Mouse (Mus musculus) thymus, postnatal 25 days (tissue): ENCODE results near the gene Rab44.

Experiments used
- DNase-seq: peaks from one replicate; pipeline ENCODE4 v3.0.0; 2022

Gene Rab44

DNA sequence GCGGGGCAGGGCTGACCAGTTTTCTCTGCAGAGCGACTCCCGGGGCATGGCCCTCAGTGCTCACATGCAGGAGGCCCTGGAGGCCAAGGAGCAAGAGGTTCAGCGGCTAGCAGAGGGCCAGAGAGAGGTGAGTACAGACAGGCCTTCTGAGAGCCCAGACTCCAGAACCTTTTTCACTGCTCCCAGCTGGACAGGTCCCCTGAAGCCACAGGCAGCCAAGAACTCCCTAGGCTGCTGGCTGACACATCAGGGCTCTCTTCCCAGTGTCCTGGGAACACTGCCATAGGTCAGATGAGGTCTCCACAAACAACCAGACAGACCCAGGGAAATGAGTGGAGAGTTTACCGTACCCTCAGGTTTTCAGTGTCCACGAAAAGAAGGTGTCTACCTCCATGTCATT is 22.3 kb downstream of the Rab44 start:
- no peak for DNase-seq

DNA sequence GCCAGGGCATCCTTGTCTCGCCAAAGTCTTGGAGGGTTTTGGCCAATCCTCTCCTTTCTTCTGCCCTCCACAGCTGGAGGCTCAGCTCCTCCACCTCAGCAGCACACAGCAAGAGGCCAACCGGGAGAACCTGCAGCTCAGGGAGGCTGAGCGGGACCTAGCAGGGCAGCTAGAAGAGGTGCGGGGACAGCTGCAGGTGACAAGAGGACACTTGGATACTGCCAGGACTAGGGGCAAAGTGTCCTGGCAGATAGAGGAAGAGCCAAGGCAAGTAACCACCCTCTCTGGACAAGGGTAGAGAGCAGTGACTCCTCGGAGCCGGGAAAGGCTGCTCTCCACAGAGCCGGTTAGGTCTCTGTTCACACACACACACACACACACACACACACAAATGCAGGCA is 24.0 kb downstream of the Rab44 start:
- no peak for DNase-seq

DNA sequence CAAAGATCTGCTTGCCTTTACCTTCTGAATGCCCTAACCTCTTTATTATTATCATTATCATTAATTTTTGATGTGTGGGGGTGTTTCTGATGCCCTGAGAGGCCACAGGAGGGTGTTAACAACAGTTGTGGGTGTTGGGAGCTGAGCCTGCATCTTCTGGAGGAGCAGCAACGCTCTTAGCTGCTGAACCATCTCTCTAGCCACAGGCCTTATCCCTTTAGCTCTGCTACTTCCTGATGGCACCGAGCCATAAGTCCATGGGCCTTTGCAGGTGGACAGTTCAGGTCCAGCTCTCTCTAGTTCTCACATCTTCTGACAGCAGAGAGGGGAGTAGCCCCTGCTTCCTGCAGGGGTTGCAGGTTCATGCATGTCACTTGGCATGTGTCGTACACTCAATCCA is 27.6 kb downstream of the Rab44 start:
- DNase-seq: no peak

GRCm38 (mm10) chr17:29143266-29143665 is 29.3 kb downstream of the Rab44 start:
- DNase-seq: peak; percentile 43

DNA sequence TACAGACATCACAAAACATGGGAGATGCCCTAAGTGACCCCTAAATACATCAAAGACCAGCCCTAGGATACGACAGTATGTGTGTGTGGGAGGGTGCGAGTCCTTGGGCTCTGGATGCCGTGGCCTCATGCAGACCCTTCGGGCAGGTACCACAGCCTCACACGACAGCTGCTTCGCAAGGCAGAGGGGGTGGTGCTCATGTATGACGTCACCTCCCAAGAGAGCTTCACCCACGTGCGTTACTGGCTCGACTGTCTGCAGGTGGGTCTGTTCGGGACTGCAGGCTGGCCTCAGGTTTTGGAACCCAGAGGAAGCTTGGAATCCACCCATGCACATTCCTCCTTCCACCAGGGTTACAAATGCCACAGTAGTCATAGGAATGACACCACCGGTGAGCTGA is 31.2 kb downstream of the Rab44 start:
- no peak for DNase-seq

DNA sequence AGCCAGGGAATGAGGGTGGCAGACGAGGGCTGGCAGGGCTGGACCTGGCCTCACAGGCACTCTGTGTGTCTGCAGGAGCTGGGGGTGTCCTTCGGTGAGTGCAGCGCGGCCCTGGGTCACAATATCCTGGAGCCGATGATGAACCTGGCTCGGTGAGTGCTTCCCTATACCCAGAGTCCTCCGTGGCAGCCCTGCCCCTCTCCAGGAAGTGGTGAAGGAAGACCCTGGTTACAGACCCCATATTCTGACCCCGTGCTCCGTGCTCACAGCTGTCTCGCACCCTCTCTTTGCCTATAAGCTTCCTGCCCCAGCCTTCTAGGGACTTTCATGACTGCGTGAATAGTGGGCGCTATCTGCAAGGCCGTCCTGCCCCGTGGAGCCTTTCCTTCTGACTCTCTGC is 33.3 kb downstream of the Rab44 start:
- peak; percentile 50 for DNase-seq

- DNase-seq: no peak
These were observed 33.8 kb downstream of the Rab44 start for GRCm38 (mm10) chr17:29147773-29148172.

DNA sequence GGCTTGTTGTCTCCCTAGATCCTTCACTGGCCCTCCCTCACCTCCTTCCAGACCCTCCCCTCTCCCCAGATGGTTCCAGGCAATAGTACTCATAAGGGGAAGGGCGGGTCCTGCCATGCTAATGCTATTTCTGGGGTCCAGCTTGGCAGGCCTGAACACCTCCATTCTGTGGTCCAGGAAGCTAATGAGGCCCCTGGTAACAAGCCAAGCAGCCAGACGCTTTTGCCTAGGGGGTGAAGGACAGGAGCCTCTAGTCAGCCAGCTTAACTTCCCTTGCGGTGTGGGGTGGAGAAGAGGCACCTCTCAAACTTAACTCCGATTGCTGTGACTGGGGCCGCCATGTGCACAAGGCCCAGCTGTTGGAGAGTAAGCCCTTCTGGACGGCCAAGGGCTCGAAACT is 35.8 kb downstream of the Rab44 start:
- no peak for DNase-seq

- DNase-seq: peak; percentile 74
These were observed 38.6 kb downstream of the Rab44 start for GRCm38 (mm10) chr17:29152547-29152946.

DNA sequence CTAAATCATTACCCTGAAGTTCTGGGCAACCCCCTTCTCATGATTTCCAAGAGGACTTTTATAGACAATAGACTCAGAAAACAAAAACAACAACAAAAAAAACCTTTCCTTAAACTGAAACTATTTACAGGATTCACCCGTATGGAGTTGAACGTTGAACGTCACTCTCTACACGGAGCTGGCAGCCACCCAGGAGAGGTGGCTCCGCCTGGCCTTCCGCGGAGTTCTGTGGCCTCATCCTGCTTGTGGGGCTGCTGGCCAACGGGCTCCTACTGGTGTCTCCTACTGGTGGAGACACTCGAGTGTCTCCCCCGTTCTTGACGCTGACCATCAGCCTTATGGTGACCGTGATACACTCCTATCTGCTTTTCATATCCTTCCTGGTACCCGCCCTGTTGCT is 40.3 kb downstream of the Rab44 start:
- DNase-seq: no peak

DNA sequence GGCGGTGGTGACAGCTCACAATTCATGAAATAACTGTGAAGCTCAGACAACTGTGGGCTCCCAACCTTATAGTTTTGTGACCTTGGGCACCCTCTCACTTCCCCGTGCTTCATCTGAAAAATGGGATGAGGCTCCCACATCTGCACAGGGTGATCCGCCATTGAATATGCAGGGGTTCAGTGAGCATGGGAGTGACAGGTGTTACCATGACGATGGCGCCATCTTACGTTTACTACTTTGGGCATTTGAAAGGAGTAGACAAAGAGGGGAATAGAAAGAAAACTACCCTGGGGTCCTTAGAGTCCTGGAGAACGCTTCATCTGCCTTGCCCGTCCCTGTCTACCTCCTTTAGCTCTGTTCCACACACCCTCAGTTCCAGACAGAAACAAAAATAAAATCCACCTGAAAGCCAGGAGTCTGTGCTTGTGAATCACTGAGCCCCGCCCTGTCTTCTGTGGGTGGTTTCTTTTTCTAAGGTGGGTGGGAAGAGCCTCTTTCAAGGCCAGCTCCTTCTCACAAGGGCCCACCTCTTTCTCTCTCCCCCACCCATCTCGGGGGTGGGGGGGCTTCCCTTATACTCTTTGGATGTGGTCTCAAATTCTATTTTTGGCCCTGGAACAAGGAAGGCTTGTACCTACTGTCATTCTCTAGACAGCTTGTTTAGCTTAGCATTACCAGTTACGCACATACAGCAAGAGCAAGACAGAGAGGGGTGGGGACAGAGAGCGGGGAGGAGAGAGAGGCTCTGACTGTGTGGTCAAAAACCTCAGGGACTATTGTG is 41.6 kb downstream of the Rab44 start:
- DNase-seq: peak; percentile 57

DNA sequence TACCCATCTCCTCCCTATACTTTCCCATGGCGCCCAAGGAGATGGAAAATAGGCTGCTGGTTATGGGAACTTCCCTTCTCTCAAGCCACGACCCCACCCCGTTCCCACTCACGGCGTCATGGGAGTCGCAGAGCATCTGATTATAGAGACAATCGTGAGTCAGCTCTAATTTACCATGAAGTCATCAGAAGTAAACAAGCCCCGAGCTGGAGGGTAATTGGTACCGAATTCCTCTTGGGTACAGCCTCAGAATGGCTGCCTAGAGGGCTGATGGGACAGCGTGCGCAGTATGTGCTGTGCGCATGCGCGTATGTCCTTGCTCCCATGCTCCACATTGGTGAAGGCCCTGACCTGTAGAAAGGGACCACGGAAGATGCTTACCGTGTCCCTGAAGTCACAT is 42.5 kb downstream of the Rab44 start:
- DNase-seq: no peak

- no peak for DNase-seq
These were observed 42.9 kb downstream of the Rab44 start for GRCm38 (mm10) chr17:29156866-29157265.

- DNase-seq: no peak
These were observed 45.0 kb downstream of the Rab44 start for GRCm38 (mm10) chr17:29158899-29159298.

DNA sequence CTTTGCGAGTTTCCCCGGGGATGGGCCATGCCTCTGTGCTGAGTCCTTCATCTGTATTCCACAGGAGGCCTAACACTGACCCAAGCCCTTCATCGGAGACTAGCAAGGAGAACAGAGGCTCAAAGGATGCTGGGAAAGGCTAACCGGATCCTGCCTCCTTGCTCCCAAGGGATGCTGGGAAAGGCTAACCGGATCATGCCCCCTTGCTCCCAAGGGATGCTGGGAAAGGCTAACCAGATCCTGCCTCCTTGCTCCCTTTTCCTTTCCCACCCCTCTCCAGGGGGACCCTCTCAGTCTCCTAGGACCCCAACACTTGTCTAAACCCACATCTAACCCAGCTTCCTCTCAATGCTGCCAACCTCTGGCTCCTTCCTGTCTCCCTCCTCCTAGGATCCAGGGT is 45.4 kb downstream of the Rab44 start:
- DNase-seq: no peak

GRCm38 (mm10) chr17:29159743-29160455 is 46.0 kb downstream of the Rab44 start:
- DNase-seq: no peak

- no peak for DNase-seq
These were observed 48.4 kb downstream of the Rab44 start for GRCm38 (mm10) chr17:29162334-29162733.

- peak; percentile 59 for DNase-seq
These were observed 50.6 kb downstream of the Rab44 start for GRCm38 (mm10) chr17:29164469-29165111.

- DNase-seq: peak; percentile 51
These were observed 51.5 kb downstream of the Rab44 start for GRCm38 (mm10) chr17:29165452-29165851.

- no peak for DNase-seq
These were observed 52.1 kb downstream of the Rab44 start for GRCm38 (mm10) chr17:29165967-29166578.

GRCm38 (mm10) chr17:29167371-29167770 is 53.4 kb downstream of the Rab44 start:
- DNase-seq: peak; percentile 86

- no peak for DNase-seq
These were observed 54.5 kb downstream of the Rab44 start for GRCm38 (mm10) chr17:29168438-29168837.

GRCm38 (mm10) chr17:29168996-29169601 is 55.2 kb downstream of the Rab44 start:
- DNase-seq: no peak
